Mouse (Mus musculus): ENCODE data around the gene Fbxo8. TPM values are rescaled to one million over a fixed set of nuclear protein-coding genes. Genes with fewer than 3 reads are reported as not detected.

Fbxo8 gene
- 10 to 100 TPM; 27.7 to 39.4 (median 30.4) TPM for total RNA-seq (2022)

- DNase-seq (ENCODE audit: low spot score in 2 of 2) = peak; percentile 52 to 76
Measured at GRCm38 (mm10) chr8:56550558-56551360, at the start of gene Fbxo8, which contains the start of gene Cep44. TSS of gene Fbxo8 (plus strand) at chr8:56551090. TSS of gene Cep44 (minus strand) at chr8:56551047.

GRCm38 (mm10) chr8:56501911-56502310 lies 49.0 kb upstream of the Fbxo8 start:
- no peak for DNase-seq (ENCODE audit: low spot score in 2 of 2)

GRCm38 (mm10) chr8:56508318-56508951 lies 42.5 kb upstream of the Fbxo8 start:
- no peak for DNase-seq (ENCODE audit: low spot score in 2 of 2)

- no peak for DNase-seq (ENCODE audit: low spot score in 2 of 2)
Measured at GRCm38 (mm10) chr8:56508952-56509479, 41.9 kb upstream of the Fbxo8 start.

- no peak for DNase-seq (ENCODE audit: low spot score in 2 of 2)
Measured at GRCm38 (mm10) chr8:56518848-56519247, 32.0 kb upstream of the Fbxo8 start.

GRCm38 (mm10) chr8:56520249-56520648 lies 30.6 kb upstream of the Fbxo8 start:
- no peak for DNase-seq (ENCODE audit: low spot score in 2 of 2)

GRCm38 (mm10) chr8:56521051-56521450 lies 29.8 kb upstream of the Fbxo8 start:
- no peak for DNase-seq (ENCODE audit: low spot score in 2 of 2)

GRCm38 (mm10) chr8:56528869-56529268 lies 22.0 kb upstream of the Fbxo8 start:
- no peak for DNase-seq (ENCODE audit: low spot score in 2 of 2)

- DNase-seq (ENCODE audit: low spot score in 2 of 2) = peak in 1 of 2 experiments; percentile 28
Measured at GRCm38 (mm10) chr8:56530359-56530758, 20.5 kb upstream of the Fbxo8 start.

GRCm38 (mm10) chr8:56540706-56541105 lies 10.2 kb upstream of the Fbxo8 start:
- DNase-seq (ENCODE audit: low spot score in 2 of 2) = no peak

- no peak for DNase-seq (ENCODE audit: low spot score in 2 of 2)
Measured at GRCm38 (mm10) chr8:56547866-56548265, 3.0 kb upstream of the Fbxo8 start.

GRCm38 (mm10) chr8:56551361-56551852 lies 517 bp downstream of the Fbxo8 start:
- peak; percentile 76 to 93 for DNase-seq (ENCODE audit: low spot score in 2 of 2)

GRCm38 (mm10) chr8:56552045-56552444 lies 1.2 kb downstream of the Fbxo8 start:
- no peak for DNase-seq (ENCODE audit: low spot score in 2 of 2)

- no peak for DNase-seq (ENCODE audit: low spot score in 2 of 2)
Measured at GRCm38 (mm10) chr8:56552551-56553103, 1.7 kb downstream of the Fbxo8 start.

- no peak for DNase-seq (ENCODE audit: low spot score in 2 of 2)
Measured at GRCm38 (mm10) chr8:56564399-56565047, 13.6 kb downstream of the Fbxo8 start.

GRCm38 (mm10) chr8:56566856-56567255 lies 16.0 kb downstream of the Fbxo8 start:
- DNase-seq (ENCODE audit: low spot score in 2 of 2) = no peak

GRCm38 (mm10) chr8:56580918-56581317 lies 30.0 kb downstream of the Fbxo8 start:
- no peak for DNase-seq (ENCODE audit: low spot score in 2 of 2)

- DNase-seq (ENCODE audit: low spot score in 2 of 2) = no peak
Measured at GRCm38 (mm10) chr8:56582841-56583240, 32.0 kb downstream of the Fbxo8 start.

- DNase-seq (ENCODE audit: low spot score in 2 of 2) = no peak
Measured at GRCm38 (mm10) chr8:56589004-56589403, 38.1 kb downstream of the Fbxo8 start.

GRCm38 (mm10) chr8:56591084-56591483 lies 40.2 kb downstream of the Fbxo8 start:
- DNase-seq (ENCODE audit: low spot score in 2 of 2) = no peak

GRCm38 (mm10) chr8:56591502-56591901 lies 40.6 kb downstream of the Fbxo8 start:
- DNase-seq (ENCODE audit: low spot score in 2 of 2) = no peak
